In genomic region chr17:87613355-87614283, GRCm38 (mm10) we compare ENCODE assay signal across 8 mouse cellular contexts. TPM values are rescaled to one million over a fixed set of nuclear protein-coding genes. Genes with fewer than 3 reads are reported as not detected.
DNase-seq lines count a peak whose midpoint lies in the region; ATAC-seq and TF ChIP-seq lines count a peak whose summit lies in the region.

No protein-coding gene starts in this region.

- H3K9ac ChIP-seq in embryonic facial prominence, embryonic 12.5 days = peak overlapping the region; percentile 58
- peak overlapping the region; percentile 84 for H3K9ac ChIP-seq in heart, embryonic 11.5 days (ENCODE audit: low read depth, low read length)
- peak overlapping the region; percentile 77 for H3K9ac ChIP-seq in kidney, embryonic 14.5 days (ENCODE audit: low read depth, low read length)
- H3K9ac ChIP-seq in limb, embryonic 15.5 days = peak overlapping the region; percentile 42
- H3K9ac ChIP-seq in midbrain, embryonic 14.5 days (replicated peaks; ENCODE audit: low read length) = peak overlapping the region; percentile 80

- H3K4me3 ChIP-seq in C2C12 (ENCODE audit: insufficient read depth, poor library complexity, severe bottlenecking) = no peak overlapping the region
- peak overlapping the region; percentile 31 for H3K4me3 ChIP-seq in embryonic facial prominence, embryonic 12.5 days
- H3K4me3 ChIP-seq in heart, embryonic 11.5 days (ENCODE audit: low read depth, low read length) = peak overlapping the region; percentile 43
- peak overlapping the region; percentile 39 for H3K4me3 ChIP-seq in kidney, embryonic 14.5 days (ENCODE audit: low read length)
- peak overlapping the region; percentile 40 for H3K4me3 ChIP-seq in limb, embryonic 15.5 days
- peak overlapping the region; percentile 37 for H3K4me3 ChIP-seq in midbrain, embryonic 14.5 days (replicated peaks; ENCODE audit: low read depth, low read length)

- peak overlapping the region; percentile 58 for H3K4me2 ChIP-seq in embryonic facial prominence, embryonic 12.5 days (replicated peaks)
- peak overlapping the region; percentile 68 for H3K4me2 ChIP-seq in heart, embryonic 11.5 days
- peak overlapping the region; percentile 58 for H3K4me2 ChIP-seq in kidney, embryonic 14.5 days (replicated peaks; ENCODE audit: low read depth, low read length)
- H3K4me2 ChIP-seq in limb, embryonic 15.5 days = peak overlapping the region; percentile 65
- peak overlapping the region; percentile 75 for H3K4me2 ChIP-seq in midbrain, embryonic 14.5 days (ENCODE audit: low read length)

- no peak for TF ChIP-seq CTCF in C2C12 (IDR thresholded peaks at IDR 0.05; ENCODE audit: control insufficient read depth, insufficient read depth, insufficient read length)

- DNase-seq in adrenal gland, postnatal 36 days = peak; percentile 81 to 86
- peak; percentile 95 for DNase-seq in midbrain, embryonic 14.5 days
- DNase-seq in testis, postnatal 14 days (ENCODE audit: low spot score) = peak; percentile 60

- H3ac ChIP-seq in C2C12 (ENCODE audit: control insufficient read depth, insufficient read length, low read depth) = peak overlapping the region; percentile 42

- H3K79me3 ChIP-seq in C2C12 (ENCODE audit: low read depth) = no peaks in the 10 kb centered on the region

- peaks cover 9% of the 10 kb centered on the region for H3K4me1 ChIP-seq in embryonic facial prominence, embryonic 12.5 days
- peaks cover 4% of the 10 kb centered on the region; the same call in 1 of the 2 replicates for H3K4me1 ChIP-seq in heart, embryonic 11.5 days (ENCODE audit: control insufficient read depth, insufficient read depth, low read length)
- H3K4me1 ChIP-seq in kidney, embryonic 14.5 days (ENCODE audit: control insufficient read depth, insufficient read depth, low read length) = peaks cover 5% of the 10 kb centered on the region
- H3K4me1 ChIP-seq in limb, embryonic 15.5 days = peaks cover 19% of the 10 kb centered on the region
- peaks cover 12% of the 10 kb centered on the region for H3K4me1 ChIP-seq in midbrain, embryonic 14.5 days (ENCODE audit: control insufficient read depth, insufficient read depth, low read length)

- H3K9me3 ChIP-seq in embryonic facial prominence, embryonic 12.5 days = no peaks in the 10 kb centered on the region
- no peaks in the 10 kb centered on the region for H3K9me3 ChIP-seq in heart, embryonic 11.5 days (replicated peaks; ENCODE audit: control insufficient read depth, low read length)
- no peaks in the 10 kb centered on the region for H3K9me3 ChIP-seq in kidney, embryonic 14.5 days (ENCODE audit: control insufficient read depth, low read length)
- no peaks in the 10 kb centered on the region for H3K9me3 ChIP-seq in limb, embryonic 15.5 days
- H3K9me3 ChIP-seq in midbrain, embryonic 14.5 days (ENCODE audit: control insufficient read depth, low read length) = no peaks in the 10 kb centered on the region

- H3K27ac ChIP-seq in embryonic facial prominence, embryonic 12.5 days = peak overlapping the region; percentile 97
- peak overlapping the region; percentile 76 for H3K27ac ChIP-seq in heart, embryonic 11.5 days (ENCODE audit: low read depth, low read length)
- peak overlapping the region; percentile 95 for H3K27ac ChIP-seq in kidney, embryonic 14.5 days (ENCODE audit: low read depth, low read length)
- H3K27ac ChIP-seq in limb, embryonic 15.5 days = peak overlapping the region; percentile 94
- peak overlapping the region; percentile 96 for H3K27ac ChIP-seq in midbrain, embryonic 14.5 days (replicated peaks; ENCODE audit: low read depth, low read length)

- peak; percentile 79; the same call in 1 of the 2 replicates for ATAC-seq in embryonic facial prominence, embryonic 12.5 days (ENCODE audit: insufficient number of reproducible peaks, insufficient read depth, low FRiP score, low TSS enrichment)
- ATAC-seq in heart, embryonic 11.5 days (replicated peaks; ENCODE audit: insufficient number of reproducible peaks, low FRiP score, low TSS enrichment) = peak; percentile 88
- peak; percentile 94 for ATAC-seq in kidney, embryonic 14.5 days (ENCODE audit: low FRiP score, low TSS enrichment)
- ATAC-seq in limb, embryonic 15.5 days (ENCODE audit: insufficient number of reproducible peaks, low FRiP score, low TSS enrichment, low read depth) = peak; percentile 87
- peak; percentile 95 for ATAC-seq in midbrain, embryonic 14.5 days (ENCODE audit: low FRiP score, low TSS enrichment)

- 5% methylated on average over 24 of the region's 24 CpGs for WGBS in embryonic facial prominence, embryonic 12.5 days
- 7% methylated on average over 24 of the region's 24 CpGs for WGBS in heart, embryonic 11.5 days (ENCODE audit: insufficient replicate concordance)
- 5% methylated on average over 24 of the region's 24 CpGs for WGBS in kidney, embryonic 14.5 days
- 8% methylated on average over 24 of the region's 24 CpGs for WGBS in limb, embryonic 15.5 days
- WGBS in midbrain, embryonic 14.5 days = 1% methylated on average over 24 of the region's 24 CpGs

- no peaks in the 10 kb centered on the region for H3K79me2 ChIP-seq in C2C12 (ENCODE audit: control insufficient read depth, insufficient read depth)

- H3K36me3 ChIP-seq in C2C12 (ENCODE audit: control insufficient read depth, insufficient read depth) = no peaks in the 10 kb centered on the region
- H3K36me3 ChIP-seq in embryonic facial prominence, embryonic 12.5 days = no peaks in the 10 kb centered on the region
- H3K36me3 ChIP-seq in heart, embryonic 11.5 days (ENCODE audit: control insufficient read depth, insufficient read depth, low read length) = no peaks in the 10 kb centered on the region
- no peaks in the 10 kb centered on the region for H3K36me3 ChIP-seq in kidney, embryonic 14.5 days (ENCODE audit: control insufficient read depth, insufficient read depth, low read length)
- no peaks in the 10 kb centered on the region for H3K36me3 ChIP-seq in limb, embryonic 15.5 days
- no peaks in the 10 kb centered on the region for H3K36me3 ChIP-seq in midbrain, embryonic 14.5 days (ENCODE audit: control insufficient read depth, insufficient read depth, low read length)

- no peaks in the 10 kb centered on the region for H3K27me3 ChIP-seq in C2C12 (ENCODE audit: control insufficient read depth, insufficient read depth, insufficient read length)
- no peaks in the 10 kb centered on the region for H3K27me3 ChIP-seq in embryonic facial prominence, embryonic 12.5 days
- H3K27me3 ChIP-seq in heart, embryonic 11.5 days (ENCODE audit: control insufficient read depth, insufficient read depth, low read length) = no peaks in the 10 kb centered on the region
- H3K27me3 ChIP-seq in kidney, embryonic 14.5 days (ENCODE audit: control insufficient read depth, insufficient read depth, low read length) = no peaks in the 10 kb centered on the region
- H3K27me3 ChIP-seq in limb, embryonic 15.5 days = no peaks in the 10 kb centered on the region
- no peaks in the 10 kb centered on the region for H3K27me3 ChIP-seq in midbrain, embryonic 14.5 days (ENCODE audit: control insufficient read depth, insufficient read depth, low read length)

TF ChIP-seq in C2C12, 6 proteins besides CTCF, POLR2A, EP300 and RAD21:
- TF ChIP-seq MYOD1 (IDR thresholded peaks at IDR 0.05; ENCODE audit: control insufficient read depth, insufficient read length, low read depth) (no peak), MAX (IDR thresholded peaks at IDR 0.05) (peak; percentile 42), CEBPB (IDR thresholded peaks at IDR 0.05; ENCODE audit: low read depth) (no peak), MYOG (IDR thresholded peaks at IDR 0.05; ENCODE audit: control insufficient read depth, extremely low read depth, insufficient read length) (no peak), USF1 (IDR thresholded peaks at IDR 0.05; ENCODE audit: low read depth) (peak; percentile 96)
TF ChIP-seq in C2C12: peak in this region for 2.

RNA-seq across cellular contexts. Expression of gene Epcam, which starts 22.2 kb away (rescaled TPM):
- polyA plus RNA-seq in C2C12 (2012; fragmentation: generic; extraction: Trizol) = 0.01 TPM
- total RNA-seq in adrenal gland, postnatal 36 days (2021) = not detected
- 88.1 and 89.8 TPM in 2 replicates for polyA plus RNA-seq in embryonic facial prominence, embryonic 12.5 days (2016; fragmentation: Nextera tagmentation; extraction: Ambion mirVana)
- polyA plus RNA-seq in heart, embryonic 11.5 days (2014; fragmentation: Nextera tagmentation; extraction: Ambion mirVana) = 4.1 and 7.1 TPM in 2 replicates
- 260 and 274 TPM in 2 replicates for polyA plus RNA-seq in kidney, embryonic 14.5 days (2014; fragmentation: Nextera tagmentation; extraction: Ambion mirVana)
- polyA plus RNA-seq in limb, embryonic 15.5 days (2015; fragmentation: Nextera tagmentation; extraction: Ambion mirVana) = 63.4 and 67.4 TPM in 2 replicates
- 3.0 and 3.8 TPM in 2 replicates for polyA plus RNA-seq in midbrain, embryonic 14.5 days (2014; fragmentation: Nextera tagmentation; extraction: Ambion mirVana)

RNA-seq across cellular contexts. Expression of gene Msh2, which starts 58.5 kb away (rescaled TPM):
- 12.9 TPM for polyA plus RNA-seq in C2C12 (2012; fragmentation: generic; extraction: Trizol)
- total RNA-seq in adrenal gland, postnatal 36 days (2021) = 10 to 100 TPM; 13.7 to 24.3 TPM
- polyA plus RNA-seq in embryonic facial prominence, embryonic 12.5 days (2016; fragmentation: Nextera tagmentation; extraction: Ambion mirVana) = 107 and 114 TPM in 2 replicates
- polyA plus RNA-seq in heart, embryonic 11.5 days (2014; fragmentation: Nextera tagmentation; extraction: Ambion mirVana) = 35.7 and 43.0 TPM in 2 replicates
- 52.3 and 69.1 TPM in 2 replicates for polyA plus RNA-seq in kidney, embryonic 14.5 days (2014; fragmentation: Nextera tagmentation; extraction: Ambion mirVana)
- polyA plus RNA-seq in limb, embryonic 15.5 days (2015; fragmentation: Nextera tagmentation; extraction: Ambion mirVana) = 54.3 and 61.8 TPM in 2 replicates
- polyA plus RNA-seq in midbrain, embryonic 14.5 days (2014; fragmentation: Nextera tagmentation; extraction: Ambion mirVana) = 41.4 and 54.4 TPM in 2 replicates
